10 mouse cellular contexts compared by ENCODE assay signal in the genomic region with DNA sequence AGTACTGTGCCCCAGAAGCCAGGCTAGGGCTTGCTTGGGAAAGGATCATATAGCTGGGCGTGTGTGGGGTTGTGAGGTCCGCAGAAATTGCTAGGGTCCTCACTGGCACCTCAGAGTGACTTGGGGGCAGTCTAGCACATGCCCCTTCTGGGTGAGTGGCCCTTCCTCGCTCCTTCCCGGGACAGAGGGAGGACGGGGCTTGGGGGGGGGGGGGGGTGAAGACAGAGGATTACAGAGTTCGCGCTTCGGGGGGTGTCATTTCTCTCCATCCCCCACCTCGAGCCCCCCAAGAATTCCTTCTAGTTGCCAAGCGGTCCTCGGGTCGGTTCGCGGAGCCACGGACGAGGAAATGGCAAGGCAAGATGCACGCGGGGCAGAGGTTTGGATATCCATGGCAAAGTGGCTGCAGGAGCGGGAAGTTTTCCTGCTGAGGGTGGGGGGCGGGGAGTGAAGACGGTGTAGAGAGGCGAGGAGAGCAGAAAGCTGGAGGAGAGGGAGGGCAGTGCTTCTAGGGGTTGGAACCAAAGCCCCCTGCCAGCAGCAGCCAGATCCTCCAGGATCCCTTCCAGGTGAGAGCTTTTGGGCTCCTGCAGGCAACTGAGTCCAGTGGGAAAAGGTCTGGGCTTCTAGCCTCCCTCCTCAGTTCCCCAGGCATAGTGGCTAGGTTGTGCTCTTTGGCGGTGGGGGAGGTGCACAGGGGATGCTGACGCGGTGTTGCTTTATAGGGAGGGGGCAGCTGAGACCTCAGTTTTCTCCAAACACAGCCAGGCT. TPM values are rescaled to one million over a fixed set of nuclear protein-coding genes. Genes with fewer than 3 reads are reported as not detected.
DNase-seq lines count a peak whose midpoint lies in the region; ATAC-seq and TF ChIP-seq lines count a peak whose summit lies in the region.
"Had no signal": no experiment of that assay in that cellular context is flagged by ENCODE, and none has a peak within 500 bp of the region (broad histone marks: within the 10 kb centered on the region; RNA-seq: fewer than 3 reads in every experiment).

No protein-coding gene starts in this region.

- TF ChIP-seq EP300 in liver, postnatal 0 days (IDR thresholded peaks at IDR 0.05; ENCODE audit: low read depth), result no peak

- no peaks in the 10 kb centered on the region for H3K36me3 ChIP-seq in heart, embryonic 10.5 days
- no peaks in the 10 kb centered on the region for H3K36me3 ChIP-seq in E14TG2a.4 (ENCODE audit: insufficient read depth, low read length)
- no peaks in the 10 kb centered on the region for H3K36me3 ChIP-seq in forebrain, embryonic 15.5 days
- no peaks in the 10 kb centered on the region for H3K36me3 ChIP-seq in liver, postnatal 0 days (replicated peaks; ENCODE audit: insufficient read depth, low read length)

- TF ChIP-seq CTCF in E14TG2a.4 (conservative IDR thresholded peaks at IDR 0.05; ENCODE audit: low read length), result no peak
- TF ChIP-seq CTCF in liver, postnatal 0 days (IDR thresholded peaks at IDR 0.05; ENCODE audit: low read depth), result no peak

- H3K27ac ChIP-seq in heart, embryonic 10.5 days, result no peak overlapping the region
- H3K27ac ChIP-seq in forebrain, embryonic 15.5 days (replicated peaks), result no peak overlapping the region
- H3K27ac ChIP-seq in liver, postnatal 0 days (ENCODE audit: low read depth), result no peak overlapping the region
- H3K27ac ChIP-seq: macrophage had no signal

- H3K4me3 ChIP-seq in heart, embryonic 10.5 days, result peak overlapping the region; percentile 55
- peak overlapping the region; percentile 54 for H3K4me3 ChIP-seq in E14TG2a.4 (replicated peaks; ENCODE audit: low read length)
- peak overlapping the region; percentile 38 for H3K4me3 ChIP-seq in forebrain, embryonic 15.5 days
- H3K4me3 ChIP-seq in liver, postnatal 0 days (ENCODE audit: low read depth, low read length), result no peak overlapping the region

- no peaks in the 10 kb centered on the region for H3K4me1 ChIP-seq in heart, embryonic 10.5 days
- H3K4me1 ChIP-seq in E14TG2a.4 (replicated peaks; ENCODE audit: low read depth, low read length), result peaks cover 10% of the 10 kb centered on the region
- H3K4me1 ChIP-seq in forebrain, embryonic 15.5 days, result no peaks in the 10 kb centered on the region
- no peaks in the 10 kb centered on the region for H3K4me1 ChIP-seq in liver, postnatal 0 days (ENCODE audit: insufficient read depth)

- WGBS in heart, embryonic 10.5 days, result 20% methylated on average over 24 of the region's 25 CpGs
- 19% methylated on average over 22 of the region's 25 CpGs for WGBS in forebrain, embryonic 15.5 days
- 23% methylated on average over 24 of the region's 25 CpGs for WGBS in liver, postnatal 0 days (ENCODE audit: insufficient replicate concordance)

- H3K9me3 ChIP-seq in heart, embryonic 10.5 days, result no peaks in the 10 kb centered on the region
- H3K9me3 ChIP-seq in E14TG2a.4 (ENCODE audit: low read length), result no peaks in the 10 kb centered on the region
- no peaks in the 10 kb centered on the region for H3K9me3 ChIP-seq in forebrain, embryonic 15.5 days
- no peaks in the 10 kb centered on the region for H3K9me3 ChIP-seq in liver, postnatal 0 days (ENCODE audit: low read length)

- peaks cover 67% of the 10 kb centered on the region for H3K27me3 ChIP-seq in heart, embryonic 10.5 days (ENCODE audit: insufficient read depth, poor library complexity, severe bottlenecking)
- H3K27me3 ChIP-seq in E14TG2a.4 (ENCODE audit: insufficient read depth, low read length), result peaks cover 41% of the 10 kb centered on the region
- peaks cover 5% of the 10 kb centered on the region; the same call in 1 of the 2 replicates for H3K27me3 ChIP-seq in forebrain, embryonic 15.5 days
- peaks cover 15% of the 10 kb centered on the region; the same call in 1 of the 2 replicates for H3K27me3 ChIP-seq in liver, postnatal 0 days (ENCODE audit: insufficient read depth, low read length)

- H3K9ac ChIP-seq in forebrain, embryonic 15.5 days (replicated peaks), result peak overlapping the region; percentile 35; the same call in 1 of the 2 replicates
- H3K9ac ChIP-seq in liver, postnatal 0 days (replicated peaks), result no peak overlapping the region

- DNase-seq in heart, embryonic 10.5 days (ENCODE audit: low spot score), result no peak
- no peak for DNase-seq in heart, adult 9 months (ENCODE audit: low spot score in 2 of 2)
- no peak for DNase-seq in liver, postnatal 0 days
- no peak for DNase-seq in layer of hippocampus, adult 8-10 months (ENCODE audit: low spot score in 2 of 2)

- peak; percentile 74 for ATAC-seq in forebrain, embryonic 15.5 days (replicated peaks)
- no peak for ATAC-seq in liver, postnatal 0 days
- no peak for ATAC-seq in erythroblast, adult 5-6 weeks (replicated peaks; ENCODE audit: low FRiP score, poor library complexity, severe bottlenecking)
- ATAC-seq in CD4-positive, CD25-positive, alpha-beta regulatory T cell, adult 4 months, result no peak

- peak overlapping the region; percentile 60 for H3K4me2 ChIP-seq in forebrain, embryonic 15.5 days (replicated peaks)
- H3K4me2 ChIP-seq in liver, postnatal 0 days (ENCODE audit: low read depth, low read length), result peak overlapping the region; percentile 32

RNA-seq across cellular contexts. Expression of gene Frmpd3, which starts 0.5 kb away (rescaled TPM):
- 0.07 and 0.13 TPM in 2 replicates for polyA plus RNA-seq in heart, embryonic 10.5 days (2016; fragmentation: Nextera tagmentation; extraction: Ambion mirVana)
- 1.3 and 1.4 TPM in 2 replicates for polyA plus RNA-seq in forebrain, embryonic 15.5 days (2015; fragmentation: Nextera tagmentation; extraction: Ambion mirVana)
- polyA plus RNA-seq in liver, postnatal 0 days (2015; fragmentation: Nextera tagmentation; extraction: Ambion mirVana), result not detected in 2 replicates
- not detected in 2 replicates for total RNA-seq in erythroblast, adult 5-6 weeks (2015; ENCODE audit: low replicate concordance)
- not detected in 2 replicates for total RNA-seq in erythroblast, adult 5-6 weeks (2017; ENCODE audit: low replicate concordance)
- under 1 TPM in 1 of 2 experiments, not detected in 1; 0.09 TPM for polyA plus RNA-seq in CD4-positive, CD25-positive, alpha-beta regulatory T cell, adult 4 months (2017; shearing (Covaris generic))
- total RNA-seq in layer of hippocampus, adult 8-10 months (2022), result 10 to 100 TPM; 26.4 to 36.7 (median 28.3) TPM
- total RNA-seq: gastrocnemius, adult 8-10 months had no signal
- polyA plus RNA-seq: macrophage had no signal
